Mouse (Mus musculus) midbrain, postnatal 0 days (tissue): ENCODE measurements at regions not wholly inside any gene's neighbourhood (a gene's known extent, or its start where the extent isn't known, plus 50 kb on each side); places are given as distances from the start of the nearest gene placed in this dataset.

Source experiments
- ATAC-seq: fragments of 200-750 bp; cut with Nextera tagmentation; 2 replicates; pipeline ENCODE4 v1.8.0; 2017; ENCODE audit warnings: moderate number of reproducible peaks, mild to moderate bottlenecking, moderate TSS enrichment, moderate library complexity; ENCODE audit not compliant: low FRiP score
- DNase-seq: peaks from one replicate; pipeline ENCODE4 v3.0.0-alpha.2; 2015; ENCODE audit warnings: low spot score
- H3K27ac ChIP-seq: fragments of 300-500 bp; sonication (generic); 2 replicates; pipeline ENCODE4 v1.5.1; 2014; ENCODE audit warnings: low read depth, mild to moderate bottlenecking, low read length, mixed read lengths
- H3K27me3 ChIP-seq: fragments of 300-500 bp; sonication (generic); 2 replicates; pipeline ENCODE4 v1.6.1; 2014; ENCODE audit warnings: low read length, control low read depth, mixed read lengths; ENCODE audit not compliant: insufficient read depth
- H3K36me3 ChIP-seq: fragments of 300-500 bp; sonication (generic); 2 replicates; pipeline ENCODE4 v1.6.1; 2014; ENCODE audit warnings: low read length, control low read depth, mixed read lengths; ENCODE audit not compliant: insufficient read depth
- H3K4me1 ChIP-seq: fragments of 300-500 bp; sonication (generic); 2 replicates; pipeline ENCODE4 v1.6.1; 2014; ENCODE audit warnings: mild to moderate bottlenecking, control low read depth, antibody characterized with exemption, low read length, mixed read lengths; ENCODE audit not compliant: insufficient read depth
- H3K4me2 ChIP-seq: fragments of 300-500 bp; sonication (generic); 2 replicates; pipeline ENCODE4 v1.6.1; 2014; ENCODE audit warnings: low read depth, mild to moderate bottlenecking, low read length, mixed read lengths; ENCODE audit not compliant: poor library complexity, severe bottlenecking
- H3K4me3 ChIP-seq: fragments of 300-500 bp; sonication (generic); 2 replicates; pipeline ENCODE4 v1.5.1; 2014; ENCODE audit warnings: low read depth, mild to moderate bottlenecking, low read length, moderate library complexity
- H3K9ac ChIP-seq: fragments of 300-500 bp; sonication (generic); replicated peaks from 2 replicates; pipeline ENCODE4 v1.6.1; 2014; ENCODE audit warnings: mild to moderate bottlenecking, low read length, moderate library complexity, mixed read lengths; ENCODE audit not compliant: poor library complexity, severe bottlenecking
- H3K9me3 ChIP-seq: fragments of 300-500 bp; sonication (generic); 2 replicates; pipeline ENCODE4 v1.6.1; 2016; ENCODE audit warnings: low read length, control low read depth
- CTCF ChIP-seq: IDR thresholded peaks from 2 replicates; pipeline ENCODE4 v1.5.1; 2016; ENCODE audit warnings: antibody characterized with exemption, mild to moderate bottlenecking
- WGBS: fragments of 180-500 bp; shearing (Covaris S2); extraction: QIAGEN DNeasy Blood & Tissue Kit; methylation state at CpG from one replicate; pipeline ENCODE4 v1.1.7; 2014; 5-methylcytosine and 5-hydroxymethylcytosine counted together

GRCm38 (mm10) chr16:76078219-76078618, 56.1 kb upstream of the Samsn1 start:
- Histone ChIP-seq H3K27ac (no peak overlapping the region), H3K9ac (no peak overlapping the region), H3K36me3 (no peaks in the 10 kb centered on the region), H3K4me3 (no peak overlapping the region), H3K27me3 (no peaks in the 10 kb centered on the region), H3K4me1 (no peaks in the 10 kb centered on the region), H3K4me2 (no peak overlapping the region), H3K9me3 (no peaks in the 10 kb centered on the region)
- no peak for TF ChIP-seq CTCF
- DNase-seq (no peak), ATAC-seq (no peak)
- 86% methylated on average over 5 of the region's 5 CpGs for WGBS

- Histone ChIP-seq H3K9ac (no peak overlapping the region), H3K36me3 (no peaks in the 10 kb centered on the region), H3K9me3 (no peaks in the 10 kb centered on the region), H3K4me2 (no peak overlapping the region), H3K4me1 (no peaks in the 10 kb centered on the region), H3K4me3 (no peak overlapping the region), H3K27ac (no peak overlapping the region), H3K27me3 (no peaks in the 10 kb centered on the region)
- no peak for DNase-seq
- no peak for ATAC-seq
- TF ChIP-seq CTCF: no peak
- 64% methylated on average over 5 of the region's 5 CpGs for WGBS
These were observed 54.1 kb upstream of the Samsn1 start for GRCm38 (mm10) chr16:76076231-76076630.
